ENCODE assay signal across 9 mouse cellular contexts in the genomic region with DNA sequence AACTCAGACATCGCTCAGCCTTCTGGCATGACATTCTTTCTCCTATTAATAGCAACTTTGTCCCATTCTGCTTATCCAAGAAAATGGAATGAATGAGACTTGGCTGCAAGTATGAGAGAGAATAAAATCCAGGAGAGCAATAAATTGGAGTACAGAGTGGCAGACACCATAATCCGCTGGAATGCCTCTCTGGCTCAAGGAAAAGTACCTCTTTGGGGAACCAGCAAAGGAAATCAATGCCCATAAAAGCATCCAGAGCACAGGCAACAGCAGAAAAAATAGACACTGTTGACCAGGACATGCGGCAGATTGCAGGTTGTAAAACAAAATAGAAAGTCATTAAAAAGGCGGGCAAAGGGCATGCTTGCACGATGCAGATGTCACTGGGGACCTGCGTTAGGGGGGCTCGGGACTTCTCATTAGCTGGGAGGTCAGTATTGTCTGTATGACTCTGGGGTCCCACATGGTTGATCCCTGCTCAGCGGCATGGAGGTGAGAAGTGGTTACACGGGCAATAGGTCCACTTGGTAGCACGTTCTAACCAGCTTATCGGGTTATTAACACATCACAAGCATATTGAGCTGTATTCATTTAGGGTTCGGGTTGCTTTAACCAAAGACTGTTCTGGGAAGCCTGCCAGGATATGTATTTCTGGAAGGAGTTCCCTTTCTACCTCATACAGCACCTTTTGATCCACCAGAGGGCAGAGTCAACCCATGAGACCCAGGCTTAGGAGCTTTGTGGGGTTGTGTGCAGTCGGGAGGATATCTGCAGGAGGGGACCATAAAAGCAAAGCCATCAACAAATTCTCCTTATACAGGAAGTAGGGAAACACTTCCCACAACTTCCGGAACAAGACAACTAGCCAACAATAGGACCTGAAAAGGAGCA.
DNase-seq lines count a peak whose midpoint lies in the region; ATAC-seq and TF ChIP-seq lines count a peak whose summit lies in the region.
"Had no signal": no experiment of that assay in that cellular context is flagged by ENCODE, and none has a peak within 500 bp of the region (broad histone marks: within the 10 kb centered on the region; RNA-seq: fewer than 3 reads in every experiment).

No protein-coding gene starts in this region.

- no peaks in the 10 kb centered on the region for H3K27me3 ChIP-seq in embryonic facial prominence, embryonic 11.5 days (ENCODE audit: control insufficient read depth, insufficient read depth, low read length)
- no peaks in the 10 kb centered on the region for H3K27me3 ChIP-seq in midbrain, embryonic 13.5 days
- H3K27me3 ChIP-seq: stomach, embryonic 15.5 days had no signal

- no peaks in the 10 kb centered on the region for H3K4me1 ChIP-seq in embryonic facial prominence, embryonic 11.5 days (ENCODE audit: control insufficient read depth, insufficient read depth, low read length)
- peaks cover 22% of the 10 kb centered on the region for H3K4me1 ChIP-seq in midbrain, embryonic 13.5 days (replicated peaks)
- H3K4me1 ChIP-seq: stomach, embryonic 15.5 days had no signal

- H3K9ac ChIP-seq in embryonic facial prominence, embryonic 11.5 days (replicated peaks; ENCODE audit: low read length): no peak overlapping the region
- no peak overlapping the region for H3K9ac ChIP-seq in midbrain, embryonic 13.5 days (replicated peaks)
- H3K9ac ChIP-seq: stomach, embryonic 15.5 days had no signal

- no peak overlapping the region for H3K4me3 ChIP-seq in embryonic facial prominence, embryonic 11.5 days (ENCODE audit: low read depth, low read length)
- no peak overlapping the region for H3K4me3 ChIP-seq in layer of hippocampus, adult 2 months
- no peak overlapping the region for H3K4me3 ChIP-seq in midbrain, embryonic 13.5 days (replicated peaks)
- H3K4me3 ChIP-seq: stomach, embryonic 15.5 days had no signal

- H3K36me3 ChIP-seq in embryonic facial prominence, embryonic 11.5 days (replicated peaks; ENCODE audit: control insufficient read depth, insufficient read depth, low read depth, low read length): no peaks in the 10 kb centered on the region
- no peaks in the 10 kb centered on the region for H3K36me3 ChIP-seq in midbrain, embryonic 13.5 days
- H3K36me3 ChIP-seq: stomach, embryonic 15.5 days had no signal

- no peak overlapping the region for H3K4me2 ChIP-seq in embryonic facial prominence, embryonic 11.5 days (ENCODE audit: low read depth, low read length)
- no peak overlapping the region for H3K4me2 ChIP-seq in midbrain, embryonic 13.5 days (replicated peaks)
- H3K4me2 ChIP-seq: stomach, embryonic 15.5 days had no signal

- ATAC-seq in embryonic facial prominence, embryonic 11.5 days (replicated peaks; ENCODE audit: insufficient number of reproducible peaks, low FRiP score, low TSS enrichment, low read depth): no peak
- ATAC-seq in midbrain, embryonic 13.5 days: 0 out of 2 replicates have a peak, but pooled peaks have one; percentile 56

- H3K27ac ChIP-seq in embryonic facial prominence, embryonic 11.5 days (replicated peaks; ENCODE audit: low read depth, low read length): no peak overlapping the region
- no peak overlapping the region for H3K27ac ChIP-seq in layer of hippocampus, adult 2 months
- no peak overlapping the region for H3K27ac ChIP-seq in midbrain, embryonic 13.5 days
- H3K27ac ChIP-seq: stomach, embryonic 15.5 days had no signal

- H3K9me3 ChIP-seq in embryonic facial prominence, embryonic 11.5 days (replicated peaks; ENCODE audit: control insufficient read depth, low read length): no peaks in the 10 kb centered on the region
- H3K9me3 ChIP-seq in midbrain, embryonic 13.5 days: no peaks in the 10 kb centered on the region
- H3K9me3 ChIP-seq: stomach, embryonic 15.5 days had no signal

- TF ChIP-seq CTCF in layer of hippocampus, adult 2 months (conservative IDR thresholded peaks at IDR 0.05): peak; percentile 76

- WGBS in embryonic facial prominence, embryonic 11.5 days: 61% methylated on average over 14 of the region's 14 CpGs
- 61% methylated on average over 14 of the region's 14 CpGs for WGBS in midbrain, embryonic 13.5 days

- peak; percentile 7 for DNase-seq in 3T3-L1 (ENCODE audit: low read depth, low spot score)
- DNase-seq in adrenal gland, adult 8-10 months: peak; percentile 39
- DNase-seq in embryonic facial prominence, embryonic 11.5 days (ENCODE audit: low spot score): peak; percentile 72
- peak; percentile 68 for DNase-seq in heart, postnatal 4 days
- peak; percentile 37 to 40 for DNase-seq in layer of hippocampus, adult 2 months (ENCODE audit: low spot score in 2 of 2)
- no peak for DNase-seq in spleen, postnatal 36 days (ENCODE audit: low spot score in 2 of 2)
- DNase-seq in spleen, postnatal 10 days (ENCODE audit: low spot score in 2 of 2): no peak

Comparison
In these comparisons a context has a peak if more than half of its experiments do, and no peak if none do; other contexts are left out.
1. DNase-seq: peak in 3T3-L1 (single experiment), adrenal gland, adult 8-10 months (single experiment), embryonic facial prominence, embryonic 11.5 days (single experiment), heart, postnatal 4 days (single experiment) and layer of hippocampus, adult 2 months (2 of 2); none in spleen, postnatal 36 days (0 of 2) and spleen, postnatal 10 days (0 of 2).